Mouse (Mus musculus): ENCODE measurements around the gene Bzw1. TPM values are rescaled to one million over a fixed set of nuclear protein-coding genes. Genes with fewer than 3 reads are reported as not detected.

Bzw1 gene
- total and polyA plus RNA-seq, 3 experiments: 199 to 268 (median 242) TPM

- Histone ChIP-seq H3K9me3 (replicated peaks; ENCODE audit: insufficient read depth, low read length) (no peaks in the 10 kb centered on the region), H3K79me2 (ENCODE audit: control insufficient read depth, insufficient read depth, low read length, poor library complexity) (no peaks in the 10 kb centered on the region), H3K36me3 (ENCODE audit: control insufficient read depth in 1 of 2, insufficient read depth in 2 of 2, low read length in 2 of 2) (peaks cover 0 to 8% of the 10 kb centered on the region in 2 experiments; a peak in 1 of 4 replicates), H3K9ac (ENCODE audit: control insufficient read depth, low read depth, low read length, poor library complexity, severe bottlenecking) (no peak overlapping the region), H3K27me3 (ENCODE audit: control insufficient read depth in 1 of 2, insufficient read depth in 2 of 2, low read length in 2 of 2) (no peaks in the 10 kb centered on the region), H3K4me1 (ENCODE audit: control insufficient read depth in 1 of 2, insufficient read depth in 2 of 2, low read length in 2 of 2) (peaks cover 0 to 5% of the 10 kb centered on the region in 2 experiments; a peak in 2 of 4 replicates), H3K27ac (ENCODE audit: control insufficient read depth, low read depth, low read length) (peak overlapping the region; percentile 23; the same call in 1 of the 2 replicates), H3K4me3 (ENCODE audit: control insufficient read depth in 1 of 2, insufficient read depth in 1 of 2, low read depth in 2 of 2, low read length in 2 of 2) (no peak overlapping the region)
- no peak for DNase-seq (ENCODE audit: low read depth, low spot score)
- TF ChIP-seq POLR2AphosphoS2 (IDR thresholded peaks at IDR 0.05; ENCODE audit: low read length) (no peak), NELFE (IDR thresholded peaks at IDR 0.05; ENCODE audit: low read depth, low read length) (no peak), POLR2A (IDR thresholded peaks at IDR 0.05; ENCODE audit: control insufficient read depth in 1 of 2, insufficient read depth in 1 of 2, low read depth in 1 of 2, low read length in 2 of 2, poor library complexity in 1 of 2) (no peak), UBTF (IDR thresholded peaks at IDR 0.05; ENCODE audit: borderline replicate concordance, insufficient read depth, low read depth, low read length) (no peak), GATA1 (IDR thresholded peaks at IDR 0.05; ENCODE audit: low read depth, low read length) (0 out of 2 replicates have a peak, but pooled peaks have one; percentile 14)
Measured at GRCm38 (mm10) chr1:58375574-58376147, 17.0 kb upstream of the Bzw1 start.

GRCm38 (mm10) chr1:58382586-58383281, 10.0 kb upstream of the Bzw1 start:
- no peak overlapping the region for H3K27ac ChIP-seq (ENCODE audit: control insufficient read depth, low read depth, low read length)
- no peak overlapping the region for H3K9ac ChIP-seq (ENCODE audit: control insufficient read depth, low read depth, low read length, poor library complexity, severe bottlenecking)
- TF ChIP-seq NELFE (IDR thresholded peaks at IDR 0.05; ENCODE audit: low read depth, low read length) (no peak), JUND (IDR thresholded peaks at IDR 0.05; ENCODE audit: low read depth, low read length) (no peak)
- H3K4me3 ChIP-seq (ENCODE audit: control insufficient read depth in 1 of 2, insufficient read depth in 1 of 2, low read depth in 2 of 2, low read length in 2 of 2): no peak overlapping the region
- DNase-seq (ENCODE audit: low read depth, low spot score): no peak
- no peaks in the 10 kb centered on the region for H3K9me3 ChIP-seq (replicated peaks; ENCODE audit: insufficient read depth, low read length)
- H3K4me1 ChIP-seq (ENCODE audit: control insufficient read depth in 1 of 2, insufficient read depth in 2 of 2, low read length in 2 of 2): no peaks in the 10 kb centered on the region
- H3K27me3 ChIP-seq (ENCODE audit: control insufficient read depth in 1 of 2, insufficient read depth in 2 of 2, low read length in 2 of 2): no peaks in the 10 kb centered on the region
- H3K36me3 ChIP-seq (ENCODE audit: control insufficient read depth in 1 of 2, insufficient read depth in 2 of 2, low read length in 2 of 2): no peaks in the 10 kb centered on the region
- no peaks in the 10 kb centered on the region for H3K79me2 ChIP-seq (ENCODE audit: control insufficient read depth, insufficient read depth, low read length, poor library complexity)

GRCm38 (mm10) chr1:58391421-58392267, 1.1 kb upstream of the Bzw1 start:
- Histone ChIP-seq H3K9ac (ENCODE audit: control insufficient read depth, low read depth, low read length, poor library complexity, severe bottlenecking) (peak overlapping the region; percentile 48), H3K9me3 (replicated peaks; ENCODE audit: insufficient read depth, low read length) (no peaks in the 10 kb centered on the region), H3K79me2 (ENCODE audit: control insufficient read depth, insufficient read depth, low read length, poor library complexity) (peaks cover 29% of the 10 kb centered on the region), H3K27ac (ENCODE audit: control insufficient read depth, low read depth, low read length) (no peak overlapping the region), H3K4me1 (ENCODE audit: control insufficient read depth in 1 of 2, insufficient read depth in 2 of 2, low read length in 2 of 2) (peaks cover 11 to 13% of the 10 kb centered on the region in 2 experiments), H3K27me3 (ENCODE audit: control insufficient read depth in 1 of 2, insufficient read depth in 2 of 2, low read length in 2 of 2) (no peaks in the 10 kb centered on the region), H3K36me3 (ENCODE audit: control insufficient read depth in 1 of 2, insufficient read depth in 2 of 2, low read length in 2 of 2) (peaks cover 20 to 28% of the 10 kb centered on the region in 2 experiments), H3K4me3 (ENCODE audit: control insufficient read depth in 1 of 2, insufficient read depth in 1 of 2, low read depth in 2 of 2, low read length in 2 of 2) (peak overlapping the region; percentile 40 to 82)
- no peak for TF ChIP-seq RAD21 (IDR thresholded peaks at IDR 0.05; ENCODE audit: low read depth, low read length)
- TF ChIP-seq ZKSCAN1 (IDR thresholded peaks at IDR 0.05; ENCODE audit: low read depth, low read length): no peak
- no peak for TF ChIP-seq MYB (IDR thresholded peaks at IDR 0.05; ENCODE audit: low read depth, low read length)
- TF ChIP-seq CHD1 (IDR thresholded peaks at IDR 0.05; ENCODE audit: low read depth, low read length): no peak
- TF ChIP-seq JUND (IDR thresholded peaks at IDR 0.05; ENCODE audit: low read depth, low read length): no peak
- TF ChIP-seq TAL1 (IDR thresholded peaks at IDR 0.05; ENCODE audit: low read length): no peak
- TF ChIP-seq CHD2 (IDR thresholded peaks at IDR 0.05; ENCODE audit: low read length): no peak
- TF ChIP-seq NELFE (IDR thresholded peaks at IDR 0.05; ENCODE audit: low read depth, low read length): no peak
- TF ChIP-seq ZNF384 (IDR thresholded peaks at IDR 0.05; ENCODE audit: low read depth, low read length): no peak
- DNase-seq (ENCODE audit: low read depth, low spot score): peak; percentile 36
